Mouse (Mus musculus): ENCODE results near the gene Ms4a10. TPM values are rescaled to one million over a fixed set of nuclear protein-coding genes. Genes with fewer than 3 reads are reported as not detected.
A peak's percentile ranks its signal among the peaks of the same experiment; 100 is the strongest.

Ms4a10 gene
- polyA plus RNA-seq (2015; fragmentation: Nextera tagmentation; extraction: Ambion mirVana): not detected in 2 replicates

DNA sequence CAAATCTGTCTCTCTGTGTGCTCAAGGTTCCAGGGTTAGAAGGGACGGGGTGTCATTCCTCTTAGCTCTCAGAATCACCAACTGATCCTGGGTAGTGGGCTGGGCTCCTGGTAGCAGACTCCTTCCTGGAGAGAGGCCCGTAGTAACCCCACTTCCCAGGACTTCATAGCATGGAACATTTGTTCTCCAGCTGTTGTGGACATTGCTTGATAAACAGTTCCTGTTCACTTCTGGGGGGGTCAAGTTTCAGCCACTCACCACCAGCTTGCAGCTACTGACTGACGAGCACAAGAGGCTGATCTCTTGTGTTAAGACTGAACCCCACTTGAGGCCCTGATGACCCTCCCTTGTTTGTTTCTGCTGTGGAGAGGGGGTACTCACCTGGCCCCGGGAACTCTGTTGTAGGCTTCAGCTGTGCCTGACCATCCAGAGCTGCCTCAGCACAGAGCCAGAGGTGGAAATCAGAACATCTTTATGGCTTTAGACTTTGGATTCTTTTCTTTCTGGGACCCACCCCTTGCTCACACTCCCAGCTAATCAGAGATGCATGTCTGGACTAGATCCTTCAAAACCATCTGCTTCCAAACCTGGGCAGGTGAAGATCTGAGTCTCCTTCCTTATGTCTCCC lies at the start of gene Ms4a10:
TSS of gene Ms4a10 (minus strand) at position 433 of the 628 bp plus-strand sequence.
- Histone ChIP-seq H3K36me3 (no peaks in the 10 kb centered on the region), H3K27ac (no peak within 1 kb of the TSS), H3K4me1 (peaks cover 12% of the 10 kb centered on the region), H3K9ac (no peak within 1 kb of the TSS), H3K4me2 (no peak within 1 kb of the TSS), H3K4me3 (no peak within 1 kb of the TSS), H3K9me3 (no peaks in the 10 kb centered on the region), H3K27me3 (no peaks in the 10 kb centered on the region)
- ATAC-seq (ENCODE audit: borderline replicate concordance, extremely low read depth, low FRiP score, low TSS enrichment): 0 out of 2 replicates have a peak, but pooled peaks have one; percentile 12
- 11% methylated on average over 4 of the region's 4 CpGs for WGBS

DNA sequence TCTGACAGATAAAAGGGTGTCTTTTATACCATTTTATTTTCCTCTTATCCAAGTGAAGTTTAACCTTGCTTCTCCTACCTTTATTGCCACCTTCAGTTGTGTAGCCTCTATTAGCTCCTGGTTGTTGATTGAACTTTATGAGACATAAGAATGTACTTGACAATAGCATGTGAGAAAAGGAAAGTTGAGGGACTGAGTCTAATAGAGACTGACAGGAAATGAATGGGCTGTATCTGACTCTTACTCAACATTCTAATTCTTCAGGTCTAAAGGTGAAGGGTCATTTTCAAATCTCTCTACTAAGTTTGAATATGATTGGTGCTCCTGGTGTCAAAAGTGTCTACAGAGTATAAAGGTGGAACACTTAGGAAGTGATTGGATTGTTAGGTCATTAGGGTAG lies 47.9 kb upstream of the Ms4a10 start:
- no peaks in the 10 kb centered on the region for H3K27me3 ChIP-seq
- H3K9ac ChIP-seq: no peak overlapping the region
- ATAC-seq (ENCODE audit: borderline replicate concordance, extremely low read depth, low FRiP score, low TSS enrichment): no peak
- H3K36me3 ChIP-seq: no peaks in the 10 kb centered on the region
- H3K4me3 ChIP-seq: no peak overlapping the region
- H3K4me1 ChIP-seq: no peaks in the 10 kb centered on the region
- no peak overlapping the region for H3K27ac ChIP-seq
- H3K4me2 ChIP-seq: no peak overlapping the region
- H3K9me3 ChIP-seq: no peaks in the 10 kb centered on the region

DNA sequence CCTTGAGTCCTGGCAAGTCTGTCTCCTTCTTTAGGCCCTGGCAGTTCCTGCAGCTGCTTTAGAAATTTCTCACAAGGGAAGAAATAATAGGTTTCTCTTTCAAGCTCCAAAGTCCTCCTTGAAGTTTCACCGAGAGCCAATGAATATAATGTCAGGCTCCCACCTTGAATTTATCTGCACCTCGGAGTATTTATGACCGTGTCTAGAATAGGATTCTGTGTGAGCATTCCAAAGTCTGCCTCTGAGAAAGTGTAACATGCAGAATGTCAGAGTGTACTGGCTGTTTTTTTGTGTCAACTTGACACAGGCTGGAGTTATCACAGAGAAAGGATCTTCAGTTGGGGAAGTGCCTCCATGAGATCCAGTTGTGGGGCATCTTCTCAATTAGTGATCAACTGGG lies 43.4 kb upstream of the Ms4a10 start, which contains the start of gene Ms4a18:
TSS of gene Ms4a18 (minus strand) at position 141 of the 400 bp plus-strand sequence.
- H3K27ac ChIP-seq: no peak within 1 kb of the TSS
- WGBS: 84% methylated on average over 3 of the region's 3 CpGs
- no peak within 1 kb of the TSS for H3K4me3 ChIP-seq

DNA sequence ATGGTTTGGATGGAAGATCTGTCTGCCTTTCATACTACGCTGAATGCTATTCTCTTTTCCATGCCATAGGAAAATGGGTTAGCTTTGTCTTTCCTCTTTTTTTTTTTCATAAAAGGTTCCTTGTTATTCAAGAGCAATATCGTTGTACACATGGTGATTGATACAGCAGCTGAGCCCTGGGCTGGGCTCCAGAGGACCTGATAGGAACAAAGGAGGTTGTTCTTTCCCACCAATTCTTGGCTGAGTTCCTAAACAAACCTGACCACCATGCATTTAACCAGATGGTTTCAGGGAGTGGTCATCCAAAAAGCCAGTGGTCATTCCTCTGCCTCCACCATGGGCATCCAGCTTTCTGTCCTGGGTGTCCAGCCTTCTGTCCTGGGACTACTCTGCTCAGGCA lies 42.8 kb upstream of the Ms4a10 start:
- Histone ChIP-seq H3K27me3 (no peaks in the 10 kb centered on the region), H3K27ac (no peak overlapping the region), H3K4me1 (no peaks in the 10 kb centered on the region), H3K9me3 (no peaks in the 10 kb centered on the region), H3K4me3 (no peak overlapping the region), H3K4me2 (no peak overlapping the region), H3K36me3 (no peaks in the 10 kb centered on the region), H3K9ac (no peak overlapping the region)
- 73% methylated on average over 2 of the region's 2 CpGs for WGBS
- ATAC-seq (ENCODE audit: borderline replicate concordance, extremely low read depth, low FRiP score, low TSS enrichment): no peak

More for the DNA sequence above, 43.4 kb upstream of the Ms4a10 start, which contains the start of gene Ms4a18:
- no peak within 1 kb of the TSS for H3K9ac ChIP-seq
- H3K4me2 ChIP-seq: no peak within 1 kb of the TSS
- H3K4me1 ChIP-seq: no peaks in the 10 kb centered on the region
- H3K9me3 ChIP-seq: no peaks in the 10 kb centered on the region
- no peaks in the 10 kb centered on the region for H3K27me3 ChIP-seq
- no peaks in the 10 kb centered on the region for H3K36me3 ChIP-seq
- no peak for ATAC-seq (ENCODE audit: borderline replicate concordance, extremely low read depth, low FRiP score, low TSS enrichment)

DNA sequence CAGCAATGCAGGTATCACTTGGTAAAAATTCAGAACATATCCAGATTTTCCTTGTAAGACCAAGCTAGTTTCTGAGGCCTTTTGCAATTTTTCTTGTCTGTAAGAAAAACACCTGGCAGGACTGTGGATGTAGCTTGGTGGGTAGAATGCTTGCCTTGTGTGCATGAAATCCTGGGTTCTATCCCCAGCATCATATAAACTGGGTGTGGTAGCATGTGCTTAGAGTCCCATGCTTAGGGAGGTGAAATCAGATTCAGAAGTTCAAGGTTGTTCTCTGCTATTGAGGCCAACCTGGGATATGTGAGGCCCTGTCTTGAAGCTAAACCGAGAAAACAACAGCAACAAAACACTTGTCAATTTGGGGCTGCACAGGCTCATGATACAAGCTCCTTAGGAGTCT lies 41.5 kb upstream of the Ms4a10 start:
- H3K27ac ChIP-seq: no peak overlapping the region
- no peak overlapping the region for H3K9ac ChIP-seq
- WGBS: 84% methylated on average over 1 of the region's 1 CpGs
- H3K27me3 ChIP-seq: no peaks in the 10 kb centered on the region
- no peak overlapping the region for H3K4me2 ChIP-seq
- no peaks in the 10 kb centered on the region for H3K9me3 ChIP-seq
- no peak for ATAC-seq (ENCODE audit: borderline replicate concordance, extremely low read depth, low FRiP score, low TSS enrichment)
- no peak overlapping the region for H3K4me3 ChIP-seq
- no peaks in the 10 kb centered on the region for H3K4me1 ChIP-seq
- no peaks in the 10 kb centered on the region for H3K36me3 ChIP-seq

DNA sequence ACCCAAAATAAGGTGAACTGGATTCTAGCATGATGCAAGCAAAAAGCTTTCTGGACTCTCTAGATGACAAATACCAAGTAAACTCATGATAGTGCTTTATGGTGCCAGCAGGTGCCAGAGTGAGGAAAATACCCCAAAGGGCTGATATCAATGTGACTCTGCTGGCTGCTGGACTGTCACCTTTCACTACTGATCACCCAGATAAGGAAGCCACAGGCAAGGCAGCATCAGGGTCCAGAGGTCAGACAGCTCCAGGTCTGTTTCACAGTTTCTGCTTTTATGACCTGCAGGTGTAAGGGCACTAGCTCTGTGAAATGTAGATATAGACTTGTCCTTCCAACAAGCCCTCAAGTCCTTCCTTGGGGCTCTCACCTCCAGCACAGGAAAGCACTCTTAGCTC lies 41.0 kb upstream of the Ms4a10 start:
- Histone ChIP-seq H3K4me3 (no peak overlapping the region), H3K4me2 (no peak overlapping the region), H3K9ac (no peak overlapping the region), H3K27me3 (no peaks in the 10 kb centered on the region), H3K27ac (no peak overlapping the region), H3K4me1 (no peaks in the 10 kb centered on the region), H3K9me3 (no peaks in the 10 kb centered on the region), H3K36me3 (no peaks in the 10 kb centered on the region)
- no peak for ATAC-seq (ENCODE audit: borderline replicate concordance, extremely low read depth, low FRiP score, low TSS enrichment)

DNA sequence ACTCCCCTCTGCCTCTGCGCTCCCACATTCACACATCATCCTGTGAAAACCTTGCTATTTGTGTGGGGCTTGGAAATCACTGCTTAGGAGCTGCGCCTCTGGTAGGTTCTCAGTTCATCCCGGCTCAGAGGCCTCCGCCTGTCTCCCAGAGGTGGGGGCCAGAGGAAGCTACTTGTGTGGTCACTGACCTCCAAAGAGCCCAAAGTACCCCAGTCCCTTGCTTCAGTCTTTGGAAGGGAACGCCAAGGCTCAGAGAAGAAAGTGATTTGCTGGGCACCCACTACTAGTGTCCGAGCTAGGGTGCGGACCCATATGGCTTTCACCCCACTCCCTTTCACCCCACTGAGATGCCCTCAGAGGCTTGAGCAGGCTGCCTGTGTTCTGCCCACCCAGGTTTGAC lies 18.7 kb upstream of the Ms4a10 start, which contains the start of gene Ms4a15:
TSS of gene Ms4a15 (minus strand) at position 101 of the 400 bp plus-strand sequence.
- Histone ChIP-seq H3K27ac (no peak within 1 kb of the TSS), H3K4me2 (no peak within 1 kb of the TSS), H3K4me1 (no peaks in the 10 kb centered on the region), H3K9me3 (no peaks in the 10 kb centered on the region), H3K9ac (no peak within 1 kb of the TSS), H3K4me3 (no peak within 1 kb of the TSS), H3K36me3 (no peaks in the 10 kb centered on the region), H3K27me3 (no peaks in the 10 kb centered on the region)
- 79% methylated on average over 7 of the region's 7 CpGs for WGBS
- ATAC-seq (ENCODE audit: borderline replicate concordance, extremely low read depth, low FRiP score, low TSS enrichment): no peak

DNA sequence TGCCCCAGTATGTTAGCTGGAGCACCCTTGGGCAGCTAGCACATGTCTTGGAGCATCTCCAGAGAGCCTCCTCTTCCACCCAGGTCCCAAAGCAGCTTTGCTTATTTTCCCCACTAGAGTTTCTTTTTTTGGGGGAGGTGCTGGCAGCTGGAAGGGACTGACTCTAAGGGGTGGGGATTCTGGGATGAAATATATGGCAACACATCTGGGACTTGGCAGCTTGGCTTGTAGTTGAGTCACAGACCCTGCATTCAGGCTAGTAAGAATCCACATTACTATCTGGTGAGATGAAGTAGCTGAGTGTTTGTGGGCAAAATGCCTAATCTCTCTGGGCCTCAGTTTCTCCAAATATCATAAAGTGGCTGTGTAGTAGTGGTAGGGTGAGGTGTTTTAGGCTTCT lies 17.4 kb upstream of the Ms4a10 start:
- no peak overlapping the region for H3K4me2 ChIP-seq
- no peaks in the 10 kb centered on the region for H3K27me3 ChIP-seq
- no peak overlapping the region for H3K4me3 ChIP-seq
- H3K4me1 ChIP-seq: no peaks in the 10 kb centered on the region
- no peak overlapping the region for H3K9ac ChIP-seq
- H3K27ac ChIP-seq: no peak overlapping the region
- no peak; the same call in 1 of the 2 replicates for ATAC-seq (ENCODE audit: borderline replicate concordance, extremely low read depth, low FRiP score, low TSS enrichment)
- no peaks in the 10 kb centered on the region for H3K9me3 ChIP-seq
- no peaks in the 10 kb centered on the region for H3K36me3 ChIP-seq

DNA sequence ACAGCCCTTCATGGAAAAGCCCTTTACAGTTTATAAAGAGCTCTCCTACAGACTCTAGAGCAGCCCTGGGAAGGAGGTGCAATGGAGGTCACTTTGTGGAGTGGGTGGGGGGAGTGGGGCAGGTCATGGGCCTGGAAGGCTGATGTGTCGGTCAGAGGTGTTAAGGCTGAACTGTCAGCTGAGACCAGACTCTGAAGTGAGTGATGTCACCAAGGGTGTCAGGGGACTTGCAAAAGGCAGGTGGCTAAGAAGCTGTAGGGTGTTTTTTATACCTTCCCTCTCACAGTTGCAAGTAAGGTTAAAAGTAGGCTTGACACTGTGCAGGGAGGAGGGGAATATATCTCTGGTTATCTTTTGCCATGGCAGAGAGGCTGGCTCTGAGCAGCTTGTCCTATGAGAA lies 16.3 kb upstream of the Ms4a10 start:
- Histone ChIP-seq H3K36me3 (no peaks in the 10 kb centered on the region), H3K4me2 (no peak overlapping the region), H3K4me3 (no peak overlapping the region), H3K27me3 (no peaks in the 10 kb centered on the region), H3K9ac (no peak overlapping the region), H3K9me3 (no peaks in the 10 kb centered on the region), H3K4me1 (no peaks in the 10 kb centered on the region), H3K27ac (no peak overlapping the region)
- WGBS: 13% methylated on average over 1 of the region's 1 CpGs
- no peak for ATAC-seq (ENCODE audit: borderline replicate concordance, extremely low read depth, low FRiP score, low TSS enrichment)

DNA sequence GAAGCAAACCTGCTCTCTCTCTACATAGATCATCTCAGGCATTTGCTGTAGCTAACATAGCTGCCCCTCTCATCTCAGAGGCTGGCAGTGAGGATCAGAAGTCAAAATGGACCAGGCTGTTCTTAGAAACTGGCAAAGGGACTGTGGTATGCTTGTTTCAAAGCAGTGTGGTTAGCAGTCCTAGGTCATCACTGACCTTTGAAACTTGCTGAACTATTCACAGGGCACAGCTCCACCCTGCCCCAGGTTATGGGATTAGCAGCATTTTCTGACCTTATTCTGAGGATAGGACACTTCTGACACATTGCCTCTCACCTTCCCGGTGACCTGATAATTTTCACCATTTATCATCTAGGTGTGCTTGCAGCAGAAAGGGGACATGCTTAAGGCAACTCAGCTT lies 14.1 kb upstream of the Ms4a10 start:
- Histone ChIP-seq H3K36me3 (no peaks in the 10 kb centered on the region), H3K9me3 (no peaks in the 10 kb centered on the region), H3K4me3 (no peak overlapping the region), H3K4me2 (no peak overlapping the region), H3K27ac (no peak overlapping the region), H3K4me1 (no peaks in the 10 kb centered on the region), H3K27me3 (no peaks in the 10 kb centered on the region), H3K9ac (no peak overlapping the region)
- no peak for ATAC-seq (ENCODE audit: borderline replicate concordance, extremely low read depth, low FRiP score, low TSS enrichment)
- WGBS: 81% methylated on average over 1 of the region's 1 CpGs

DNA sequence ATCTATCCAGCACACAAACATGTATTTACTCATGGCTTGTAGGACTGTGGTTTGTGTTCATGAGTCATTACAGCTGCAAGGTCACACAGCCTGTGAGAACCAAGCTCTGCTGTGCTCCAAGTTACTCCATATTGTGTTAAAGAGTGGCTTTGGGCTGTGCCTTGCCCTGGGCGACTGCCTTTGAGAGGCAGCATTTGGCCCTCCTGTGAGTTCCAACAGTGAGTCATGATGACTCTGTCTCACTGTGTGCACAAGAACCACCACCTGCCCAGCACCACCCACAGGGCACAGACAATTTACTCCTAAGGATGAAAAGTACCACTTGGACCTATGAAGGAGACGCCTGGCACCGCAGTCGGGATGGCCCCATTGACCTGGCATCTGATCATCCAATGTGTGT lies 11.4 kb upstream of the Ms4a10 start:
- no peaks in the 10 kb centered on the region for H3K36me3 ChIP-seq
- H3K27ac ChIP-seq: no peak overlapping the region
- no peak overlapping the region for H3K9ac ChIP-seq
- no peak for ATAC-seq (ENCODE audit: borderline replicate concordance, extremely low read depth, low FRiP score, low TSS enrichment)
- H3K4me3 ChIP-seq: no peak overlapping the region
- no peak overlapping the region for H3K4me2 ChIP-seq
- H3K27me3 ChIP-seq: no peaks in the 10 kb centered on the region
- WGBS: 82% methylated on average over 4 of the region's 4 CpGs
- H3K9me3 ChIP-seq: no peaks in the 10 kb centered on the region
- H3K4me1 ChIP-seq: no peaks in the 10 kb centered on the region

DNA sequence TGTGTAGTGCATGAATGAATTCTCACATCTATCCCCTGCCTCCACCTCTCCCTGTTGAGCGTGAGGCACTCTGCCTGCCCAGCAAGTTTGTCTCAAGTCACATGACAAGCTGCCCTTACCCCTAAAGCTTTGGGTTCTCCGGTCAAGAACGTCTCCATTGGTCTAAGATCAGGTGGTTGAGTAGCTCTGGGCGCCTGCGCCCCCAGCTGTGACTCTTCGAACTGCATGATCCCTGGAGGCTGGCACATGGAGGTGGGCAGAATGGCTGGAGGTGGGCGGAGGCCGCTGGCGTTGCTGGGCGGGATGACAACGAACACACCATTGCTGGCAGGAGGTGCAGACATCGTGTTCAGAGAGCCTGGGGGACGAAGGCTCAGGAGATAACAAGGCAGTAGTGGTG lies 10.1 kb upstream of the Ms4a10 start:
- no peak overlapping the region for H3K4me3 ChIP-seq
- no peak overlapping the region for H3K4me2 ChIP-seq
- no peak for ATAC-seq (ENCODE audit: borderline replicate concordance, extremely low read depth, low FRiP score, low TSS enrichment)
- H3K9me3 ChIP-seq: no peaks in the 10 kb centered on the region
- 0 out of 2 replicates have a peak, but pooled peaks cover 2% of the 10 kb centered on the region for H3K4me1 ChIP-seq
- no peaks in the 10 kb centered on the region for H3K27me3 ChIP-seq
- no peaks in the 10 kb centered on the region for H3K36me3 ChIP-seq
- no peak overlapping the region; the same call in 1 of the 2 replicates for H3K9ac ChIP-seq
- no peak overlapping the region for H3K27ac ChIP-seq
- 67% methylated on average over 13 of the region's 13 CpGs for WGBS

DNA sequence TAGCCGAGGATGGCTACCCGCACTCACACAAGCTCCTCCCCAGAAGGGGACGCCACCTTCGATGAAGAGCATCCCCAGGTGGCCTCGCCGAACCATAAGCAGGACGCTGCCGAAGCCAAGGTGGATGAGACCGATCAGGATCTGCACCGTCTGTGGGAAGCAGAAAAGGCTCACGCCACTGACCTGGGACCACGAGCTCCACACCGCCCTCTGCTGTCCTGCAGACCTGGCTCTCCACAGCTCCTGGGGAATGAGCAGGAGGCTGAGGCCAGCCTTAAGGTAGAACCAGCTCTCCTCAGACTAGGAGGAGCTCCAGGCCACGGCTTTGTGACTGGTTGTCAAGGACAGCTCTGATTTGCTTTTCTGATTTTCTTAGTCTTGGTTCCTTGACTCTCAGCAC lies 8.7 kb upstream of the Ms4a10 start:
- 22% methylated on average over 14 of the region's 14 CpGs for WGBS
- H3K4me1 ChIP-seq: 0 out of 2 replicates have a peak, but pooled peaks cover 5% of the 10 kb centered on the region
- H3K4me2 ChIP-seq: no peak overlapping the region
- no peak overlapping the region for H3K9ac ChIP-seq
- H3K36me3 ChIP-seq: no peaks in the 10 kb centered on the region
- no peak overlapping the region for H3K4me3 ChIP-seq
- no peaks in the 10 kb centered on the region for H3K27me3 ChIP-seq
- H3K9me3 ChIP-seq: no peaks in the 10 kb centered on the region
- no peak for ATAC-seq (ENCODE audit: borderline replicate concordance, extremely low read depth, low FRiP score, low TSS enrichment)
- H3K27ac ChIP-seq: no peak overlapping the region
